Mouse (Mus musculus) embryonic facial prominence, embryonic 13.5 days (tissue): ENCODE results near the gene Rasgef1c. TPM values are rescaled to one million over a fixed set of nuclear protein-coding genes. Genes with fewer than 3 reads are reported as not detected.

Experiments
- ATAC-seq: fragments of 200-750 bp; cut with Nextera tagmentation; 2 replicates; pipeline ENCODE4 v1.8.0; 2017; ENCODE audit warnings: low read depth; ENCODE audit not compliant: insufficient number of reproducible peaks, insufficient read depth, low FRiP score, low TSS enrichment
- H3K27ac ChIP-seq: fragments of 300-500 bp; sonication (generic); 2 replicates; pipeline ENCODE4 v1.5.1; 2015; ENCODE audit warnings: moderate library complexity, mild to moderate bottlenecking, inconsistent platforms
- H3K27me3 ChIP-seq: fragments of 300-500 bp; sonication (generic); 2 replicates; pipeline ENCODE4 v1.6.1; 2015; ENCODE audit warnings: mild to moderate bottlenecking, inconsistent platforms
- H3K36me3 ChIP-seq: fragments of 300-500 bp; sonication (generic); 2 replicates; pipeline ENCODE4 v1.6.1; 2015; ENCODE audit warnings: mild to moderate bottlenecking, inconsistent platforms
- H3K4me1 ChIP-seq: fragments of 300-500 bp; sonication (generic); 2 replicates; pipeline ENCODE4 v1.6.1; 2015; ENCODE audit warnings: inconsistent platforms
- H3K4me2 ChIP-seq: fragments of 300-500 bp; sonication (generic); 2 replicates; pipeline ENCODE4 v1.6.1; 2015; ENCODE audit warnings: moderate library complexity, mild to moderate bottlenecking, inconsistent platforms
- H3K4me3 ChIP-seq: fragments of 300-500 bp; sonication (generic); 2 replicates; pipeline ENCODE4 v1.5.1; 2015; ENCODE audit warnings: mild to moderate bottlenecking, inconsistent platforms
- H3K9ac ChIP-seq: fragments of 300-500 bp; sonication (generic); 2 replicates; pipeline ENCODE4 v1.6.1; 2015; ENCODE audit warnings: mild to moderate bottlenecking, inconsistent platforms
- H3K9me3 ChIP-seq: fragments of 300-500 bp; sonication (generic); 2 replicates; pipeline ENCODE4 v1.6.1; 2016; ENCODE audit warnings: inconsistent platforms
- WGBS: fragments of 180-500 bp; shearing (Covaris S2); methylation state at CpG from one replicate; pipeline ENCODE4 v1.1.7; 2015; ENCODE audit warnings: mixed read lengths; 5-methylcytosine and 5-hydroxymethylcytosine counted together
- polyA plus RNA-seq: library from polyadenylated mRNA; unstranded; fragments of >200 nt; fragmentation: Nextera tagmentation; extraction: Ambion mirVana; gene quantifications from 2 replicates; pipeline ENCODE4 v1.2.1, GENCODE M21; 2015

The Rasgef1c gene
- polyA plus RNA-seq, 1 experiment from 2014 or later, result 0.24 TPM

GRCm38 (mm10) chr11:50007776-50008175 lies 106.1 kb downstream of the Rasgef1c start:
- Histone ChIP-seq H3K4me2 (no peak overlapping the region), H3K27ac (no peak overlapping the region), H3K36me3 (no peaks in the 10 kb centered on the region), H3K9me3 (no peaks in the 10 kb centered on the region), H3K9ac (no peak overlapping the region), H3K4me3 (no peak overlapping the region), H3K4me1 (0 out of 2 replicates have a peak, but pooled peaks cover 4% of the 10 kb centered on the region), H3K27me3 (no peaks in the 10 kb centered on the region)
- no peak; the same call in 1 of the 2 replicates for ATAC-seq
- WGBS, result 70% methylated on average over 10 of the region's 10 CpGs

- no peak for ATAC-seq
- H3K27ac ChIP-seq, result no peak overlapping the region
- H3K4me2 ChIP-seq, result no peak overlapping the region
- H3K4me3 ChIP-seq, result no peak overlapping the region
- 19% methylated on average over 5 of the region's 5 CpGs for WGBS
- H3K9ac ChIP-seq, result no peak overlapping the region
- no peaks in the 10 kb centered on the region for H3K9me3 ChIP-seq
- no peaks in the 10 kb centered on the region for H3K27me3 ChIP-seq
- no peaks in the 10 kb centered on the region for H3K36me3 ChIP-seq
- H3K4me1 ChIP-seq, result 0 out of 2 replicates have a peak, but pooled peaks cover 4% of the 10 kb centered on the region
Measured at GRCm38 (mm10) chr11:50008231-50008630, 106.6 kb downstream of the Rasgef1c start.

- Histone ChIP-seq H3K9me3 (no peaks in the 10 kb centered on the region), H3K36me3 (no peaks in the 10 kb centered on the region), H3K4me2 (no peak overlapping the region), H3K9ac (no peak overlapping the region), H3K27ac (no peak overlapping the region), H3K27me3 (0 out of 2 replicates have a peak, but pooled peaks cover 4% of the 10 kb centered on the region), H3K4me3 (no peak overlapping the region), H3K4me1 (no peaks in the 10 kb centered on the region)
- 62% methylated on average over 6 of the region's 6 CpGs for WGBS
- ATAC-seq, result no peak
Measured at GRCm38 (mm10) chr11:50013016-50013415, 111.4 kb downstream of the Rasgef1c start.

- Histone ChIP-seq H3K9me3 (no peaks in the 10 kb centered on the region), H3K36me3 (no peaks in the 10 kb centered on the region), H3K27me3 (0 out of 2 replicates have a peak, but pooled peaks cover 4% of the 10 kb centered on the region), H3K27ac (no peak overlapping the region), H3K9ac (no peak overlapping the region), H3K4me3 (no peak overlapping the region), H3K4me2 (no peak overlapping the region), H3K4me1 (no peaks in the 10 kb centered on the region)
- ATAC-seq, result no peak
- WGBS, result 79% methylated on average over 5 of the region's 5 CpGs
Measured at GRCm38 (mm10) chr11:50016503-50016902, 114.9 kb downstream of the Rasgef1c start.

DNA sequence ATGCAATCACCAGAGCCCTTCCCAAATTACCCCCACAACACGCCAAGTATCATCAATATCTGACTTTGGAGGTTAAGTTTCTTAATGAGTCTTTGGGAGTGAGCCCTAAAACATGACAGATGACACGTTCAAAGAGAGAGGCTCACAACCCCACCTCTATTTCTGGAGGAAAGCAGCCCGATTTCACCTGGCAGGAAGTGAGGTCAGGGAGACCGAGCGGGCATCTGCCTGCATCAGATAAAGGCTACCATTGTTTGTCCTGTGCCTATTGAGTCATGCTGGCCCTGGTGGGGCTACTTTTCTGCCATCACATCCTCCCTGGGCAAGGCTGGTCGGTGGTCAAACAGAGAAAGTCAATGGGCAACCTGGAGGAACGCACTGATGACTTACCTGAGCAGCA lies 115.9 kb downstream of the Rasgef1c start:
- no peak for ATAC-seq
- H3K4me2 ChIP-seq, result no peak overlapping the region
- no peak overlapping the region for H3K9ac ChIP-seq
- 50% methylated on average over 7 of the region's 7 CpGs for WGBS
- H3K4me1 ChIP-seq, result no peaks in the 10 kb centered on the region
- no peaks in the 10 kb centered on the region for H3K36me3 ChIP-seq
- H3K27me3 ChIP-seq, result 0 out of 2 replicates have a peak, but pooled peaks cover 4% of the 10 kb centered on the region
- no peak overlapping the region for H3K4me3 ChIP-seq
- no peaks in the 10 kb centered on the region for H3K9me3 ChIP-seq
- no peak overlapping the region for H3K27ac ChIP-seq

GRCm38 (mm10) chr11:50018848-50019247 lies 117.2 kb downstream of the Rasgef1c start:
- H3K9ac ChIP-seq, result no peak overlapping the region
- no peaks in the 10 kb centered on the region for H3K9me3 ChIP-seq
- no peaks in the 10 kb centered on the region for H3K4me1 ChIP-seq
- no peaks in the 10 kb centered on the region; the same call in 1 of the 2 replicates for H3K27me3 ChIP-seq
- no peak for ATAC-seq
- H3K27ac ChIP-seq, result no peak overlapping the region
- H3K4me3 ChIP-seq, result no peak overlapping the region
- H3K36me3 ChIP-seq, result no peaks in the 10 kb centered on the region
- no peak overlapping the region for H3K4me2 ChIP-seq

DNA sequence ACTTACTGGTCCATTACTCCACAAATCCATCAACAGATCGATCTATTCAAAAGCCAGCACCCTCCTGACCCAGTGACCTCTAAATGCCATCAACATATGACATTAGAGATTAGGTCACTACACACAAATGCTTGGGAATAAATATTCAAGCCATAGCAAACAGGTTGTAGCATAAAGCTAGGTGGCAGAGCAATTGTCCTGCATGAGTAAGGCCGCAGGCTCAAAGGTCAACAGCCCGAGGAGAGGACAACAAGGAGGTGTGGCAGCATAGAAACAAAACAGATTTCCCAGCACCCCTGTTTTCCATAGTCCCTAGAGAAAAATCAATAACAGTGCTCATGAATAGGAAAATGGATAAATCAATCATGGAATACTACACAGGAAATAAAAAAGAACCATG lies 120.5 kb downstream of the Rasgef1c start:
- ATAC-seq, result no peak
- WGBS, result 73% methylated on average over 3 of the region's 3 CpGs
- Histone ChIP-seq H3K4me2 (no peak overlapping the region), H3K36me3 (no peaks in the 10 kb centered on the region), H3K4me3 (no peak overlapping the region), H3K4me1 (peaks cover 8% of the 10 kb centered on the region), H3K27me3 (no peaks in the 10 kb centered on the region; the same call in 1 of the 2 replicates), H3K9ac (no peak overlapping the region), H3K27ac (no peak overlapping the region), H3K9me3 (no peaks in the 10 kb centered on the region)

- Histone ChIP-seq H3K4me1 (peaks cover 15% of the 10 kb centered on the region), H3K36me3 (no peaks in the 10 kb centered on the region), H3K4me3 (peak overlapping the region; percentile 96), H3K4me2 (peak overlapping the region; percentile 66), H3K27ac (no peak overlapping the region), H3K27me3 (no peaks in the 10 kb centered on the region; the same call in 1 of the 2 replicates), H3K9ac (0 out of 2 replicates have a peak overlapping the region, but pooled peaks have one; percentile 97), H3K9me3 (no peaks in the 10 kb centered on the region)
- 56% methylated on average over 6 of the region's 6 CpGs for WGBS
- no peak for ATAC-seq
Measured at GRCm38 (mm10) chr11:50024445-50024832, 122.8 kb downstream of the Rasgef1c start.

GRCm38 (mm10) chr11:50024833-50025720 lies 123.4 kb downstream of the Rasgef1c start, which contains the start of gene Rnf130:
Gene Rnf130 (plus strand): TSS chr11:50025346.
- ATAC-seq, result peak; percentile 84
- H3K4me3 ChIP-seq, result peak within 1 kb of the TSS; percentile 96
- no peaks in the 10 kb centered on the region; the same call in 1 of the 2 replicates for H3K27me3 ChIP-seq
- WGBS, result under 1% methylated on average over 104 of the region's 129 CpGs
- H3K9me3 ChIP-seq, result no peaks in the 10 kb centered on the region
- peak within 1 kb of the TSS; percentile 66 for H3K4me2 ChIP-seq
- peak within 1 kb of the TSS; percentile 92 for H3K27ac ChIP-seq
- H3K4me1 ChIP-seq, result peaks cover 15% of the 10 kb centered on the region
- H3K36me3 ChIP-seq, result no peaks in the 10 kb centered on the region
- H3K9ac ChIP-seq, result peak within 1 kb of the TSS; percentile 97

- H3K27ac ChIP-seq, result peak overlapping the region; percentile 92
- H3K4me2 ChIP-seq, result peak overlapping the region; percentile 66
- peak overlapping the region; percentile 97 for H3K9ac ChIP-seq
- no peaks in the 10 kb centered on the region for H3K36me3 ChIP-seq
- H3K9me3 ChIP-seq, result no peaks in the 10 kb centered on the region
- WGBS, result 5% methylated on average over 24 of the region's 24 CpGs
- ATAC-seq, result 0 out of 2 replicates have a peak, but pooled peaks have one; percentile 32
- peaks cover 15% of the 10 kb centered on the region for H3K4me1 ChIP-seq
- H3K27me3 ChIP-seq, result no peaks in the 10 kb centered on the region; the same call in 1 of the 2 replicates
- peak overlapping the region; percentile 96 for H3K4me3 ChIP-seq
Measured at GRCm38 (mm10) chr11:50025721-50026520, 124.3 kb downstream of the Rasgef1c start.

DNA sequence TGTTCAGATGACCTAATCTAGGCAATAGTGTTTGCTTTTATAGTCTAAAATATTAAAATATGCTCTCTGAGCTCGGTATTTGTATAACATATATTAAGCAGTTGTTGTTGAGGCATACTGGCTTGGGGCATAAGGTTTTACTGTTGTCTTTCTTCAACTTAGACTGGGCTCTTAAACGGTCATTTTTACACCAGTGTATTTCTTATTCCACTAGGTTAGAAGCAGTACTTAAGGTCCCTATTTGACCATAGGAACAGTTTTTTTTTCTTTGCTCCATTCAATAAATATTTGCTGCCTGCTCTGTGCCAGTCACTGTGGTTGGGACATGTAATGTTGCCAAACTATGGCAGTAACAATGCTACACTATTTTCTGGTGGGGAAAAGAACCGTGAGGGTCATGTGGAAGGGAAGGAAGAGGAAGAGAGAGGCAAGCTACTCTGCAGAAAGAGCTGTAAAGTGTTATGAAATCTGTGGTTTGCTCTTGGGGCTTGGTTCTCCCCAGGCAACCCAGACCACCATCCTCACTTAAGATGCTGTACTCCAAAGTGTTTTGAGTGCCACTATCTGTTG lies 125.0 kb downstream of the Rasgef1c start:
- H3K4me1 ChIP-seq, result peaks cover 15% of the 10 kb centered on the region
- 33% methylated on average over 3 of the region's 3 CpGs for WGBS
- H3K27me3 ChIP-seq, result no peaks in the 10 kb centered on the region; the same call in 1 of the 2 replicates
- peak overlapping the region; percentile 96 for H3K4me3 ChIP-seq
- no peak for ATAC-seq
- H3K36me3 ChIP-seq, result no peaks in the 10 kb centered on the region
- peak overlapping the region; percentile 97 for H3K9ac ChIP-seq
- H3K27ac ChIP-seq, result no peak overlapping the region
- no peaks in the 10 kb centered on the region for H3K9me3 ChIP-seq
- H3K4me2 ChIP-seq, result peak overlapping the region; percentile 66
